ENCODE assay signal across 17 mouse cellular contexts in the genomic region with DNA sequence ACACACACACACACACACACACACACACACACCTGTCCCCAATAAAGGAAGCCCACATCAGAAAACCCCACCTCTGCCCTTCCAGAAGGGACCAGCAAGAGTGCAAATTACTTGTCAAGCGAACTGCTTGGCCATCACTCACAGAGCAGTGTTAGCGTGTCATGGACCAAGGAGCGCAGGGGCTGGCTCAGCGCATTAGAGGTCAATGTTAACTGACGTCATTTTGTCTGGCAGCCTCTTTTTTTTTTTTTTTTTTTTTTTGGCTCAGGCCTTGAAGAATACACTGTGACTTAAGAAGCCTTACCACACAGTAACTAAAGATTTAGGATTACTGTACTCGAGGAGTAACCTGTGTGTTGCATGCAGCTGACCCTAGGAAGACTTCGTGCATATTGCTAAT.
DNase-seq lines count a peak whose midpoint lies in the region; ATAC-seq lines count a peak whose summit lies in the region.
"Had no signal": no experiment of that assay in that cellular context is flagged by ENCODE, and none has a peak within 500 bp of the region (broad histone marks: within the 10 kb centered on the region; RNA-seq: fewer than 3 reads in every experiment).

No protein-coding gene starts in this region.

- no peaks in the 10 kb centered on the region for H3K27me3 ChIP-seq in neural tube, embryonic 15.5 days (replicated peaks)
- H3K27me3 ChIP-seq: embryonic facial prominence, embryonic 13.5 days; liver, embryonic 15.5 days had no signal

- intact Hi-C loops in left cerebral cortex, postnatal 4 days (cut with DNase I), result no loop called here

- ATAC-seq in inflammation-experienced regulatory T-cells, adult 6 months, result no peak
- ATAC-seq in neural tube, embryonic 15.5 days (ENCODE audit: low FRiP score), result no peak
- ATAC-seq: forebrain, postnatal 0 days had no signal

- no peaks in the 10 kb centered on the region for H3K9me3 ChIP-seq in neural tube, embryonic 15.5 days (replicated peaks)
- H3K9me3 ChIP-seq: embryonic facial prominence, embryonic 13.5 days; liver, embryonic 15.5 days had no signal

- peak; percentile 18 for DNase-seq in lung, postnatal 10 days
- DNase-seq in lung, postnatal 25 days (ENCODE audit: low spot score), result no peak
- DNase-seq in adrenal gland, postnatal 36 days, result peak; percentile 68 to 69
- DNase-seq in kidney, postnatal 10 days, result peak; percentile 22
- no peak for DNase-seq in left cerebral cortex, postnatal 4 days
- DNase-seq: cerebellum, adult 8-10 months; forebrain, postnatal 0 days; heart, postnatal 4 days; lung, postnatal 4 days; midbrain, embryonic 14.5 days; right cerebral cortex, adult 18-20 months; thymus, adult 18-20 months had no signal

- no peak overlapping the region for H3K27ac ChIP-seq in neural tube, embryonic 15.5 days (replicated peaks)
- H3K27ac ChIP-seq: embryonic facial prominence, embryonic 13.5 days; layer of hippocampus, adult 2 months; liver, embryonic 15.5 days had no signal

- peaks cover 2% of the 10 kb centered on the region; the same call in 1 of the 2 replicates for H3K4me1 ChIP-seq in neural tube, embryonic 15.5 days
- H3K4me1 ChIP-seq: liver, embryonic 15.5 days had no signal

- H3K4me2 ChIP-seq in neural tube, embryonic 15.5 days, result no peak overlapping the region
- H3K4me2 ChIP-seq: embryonic facial prominence, embryonic 13.5 days; liver, embryonic 15.5 days had no signal

- WGBS in neural tube, embryonic 15.5 days, result 68% methylated on average over 7 of the region's 7 CpGs

- H3K9ac ChIP-seq in neural tube, embryonic 15.5 days (replicated peaks), result no peak overlapping the region
- H3K9ac ChIP-seq: embryonic facial prominence, embryonic 13.5 days; forebrain, postnatal 0 days; liver, embryonic 15.5 days had no signal

- H3K36me3 ChIP-seq in neural tube, embryonic 15.5 days, result 0 out of 2 replicates have a peak, but pooled peaks cover 4% of the 10 kb centered on the region
- H3K36me3 ChIP-seq: embryonic facial prominence, embryonic 13.5 days; liver, embryonic 15.5 days had no signal

- H3K4me3 ChIP-seq in neural tube, embryonic 15.5 days (replicated peaks), result no peak overlapping the region
- H3K4me3 ChIP-seq: embryonic facial prominence, embryonic 13.5 days; layer of hippocampus, adult 2 months; liver, embryonic 15.5 days had no signal

Comparison
In these comparisons a context has a peak if more than half of its experiments do, and no peak if none do; other contexts are left out.
1. DNase-seq: peak in lung, postnatal 10 days (single experiment), adrenal gland, postnatal 36 days (2 of 2) and kidney, postnatal 10 days (single experiment); none in lung, postnatal 25 days (single experiment) and left cerebral cortex, postnatal 4 days (single experiment).